Mouse (Mus musculus): Measurements from ENCODE around the gene 2810021J22Rik.

- TF ChIP-seq CTCF (IDR thresholded peaks at IDR 0.05; ENCODE audit: insufficient read depth, low read depth, low read length): peak; percentile 41; the same call in 1 of the 2 replicates
- no peak for TF ChIP-seq POLR2A (IDR thresholded peaks at IDR 0.05; ENCODE audit: insufficient read depth, low read depth, low read length)
Observed at GRCm38 (mm10) chr11:58916879-58917744, 50.1 kb downstream of the 2810021J22Rik start.

Data from olfactory bulb, adult 2 months (tissue).